Mouse (Mus musculus) liver, adult 10 weeks (tissue): ENCODE results near the gene Nsf. TPM values are rescaled to one million over a fixed set of nuclear protein-coding genes. Genes with fewer than 3 reads are reported as not detected.

Source experiments
- polyA plus RNA-seq: library from polyadenylated mRNA; stranded (reverse); fragments of 350-450 nt; fragmentation: Illumina TruSeq; extraction: RNeasy Lipid Tissue Mini Kit (QIAGEN cat#74804); gene quantifications from one replicate; pipeline ENCODE4 v1.2.3, GENCODE M21; 2014; ENCODE audit warnings: low read depth, low replicate concordance

The Nsf gene
- polyA plus RNA-seq: 7.7 TPM

DNA sequence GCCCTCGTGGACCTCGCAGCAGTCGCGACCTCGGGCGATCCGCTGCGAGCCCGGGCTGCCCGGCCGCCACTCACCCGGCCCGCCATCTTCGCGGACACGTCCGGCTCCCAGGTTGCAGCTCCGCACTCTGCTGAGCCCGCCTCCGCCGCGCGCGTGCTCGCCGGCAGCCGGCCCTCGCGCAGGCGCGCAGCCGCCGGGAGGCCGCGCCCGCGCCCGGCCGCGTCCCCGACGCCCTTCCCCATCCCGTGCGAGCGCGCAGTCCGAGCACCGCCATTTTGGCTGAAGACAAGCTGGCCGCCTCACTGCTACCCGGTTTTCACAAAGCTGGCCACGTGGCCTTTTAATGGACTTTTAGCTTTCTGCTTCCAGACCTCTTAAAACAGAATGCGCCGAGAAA is at the start of gene Nsf:
TSS of gene Nsf (minus strand) at position 161 of the 397 bp plus-strand sequence.

DNA sequence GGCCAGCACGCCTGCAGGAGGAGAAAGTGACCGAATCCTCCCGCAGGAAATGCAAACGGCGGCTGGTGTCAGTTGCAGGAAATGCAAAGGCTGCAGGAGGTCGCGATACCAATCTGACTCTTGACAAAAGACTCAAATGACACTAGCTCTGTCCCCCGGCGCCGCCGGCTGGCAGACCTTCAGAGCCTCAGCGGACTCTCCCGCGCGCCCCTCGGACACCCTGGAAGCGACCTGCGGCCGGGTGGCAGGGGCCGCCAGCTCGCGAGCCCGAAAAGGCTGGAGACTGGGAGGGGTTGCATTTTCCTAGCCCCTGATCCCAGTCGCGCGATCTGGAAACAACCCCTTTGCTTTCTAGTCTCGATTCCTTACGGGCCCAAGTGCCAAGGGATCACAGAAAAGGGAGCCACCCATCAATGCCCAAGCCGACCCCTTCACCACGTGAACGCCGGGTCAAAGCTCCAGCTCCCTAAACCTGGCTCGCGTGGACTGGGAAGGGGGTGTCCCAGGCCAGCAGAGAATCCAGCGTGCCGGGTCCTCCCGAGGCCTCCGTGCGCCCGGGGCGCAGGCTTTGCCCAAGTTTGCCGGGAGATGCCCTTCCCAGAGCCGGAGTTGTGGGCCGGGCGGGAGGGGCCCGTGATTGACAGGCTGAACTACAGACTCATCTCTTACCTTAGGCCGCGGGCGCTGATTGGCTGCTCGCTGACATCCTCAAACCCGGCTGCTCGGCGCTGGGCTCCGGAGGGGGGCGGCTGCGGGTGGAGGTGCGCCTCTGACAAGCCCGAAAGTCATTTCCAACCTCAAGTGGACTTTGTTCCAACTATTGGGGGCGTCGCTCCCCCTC is 180.2 kb downstream of the Nsf start, which contains the start of gene Wnt3:
TSS of gene Wnt3 (plus strand) at position 764 of the 841 bp plus-strand sequence.

Other genes with a start within 250 kb of the Nsf start
- 0.19 TPM for gene Wnt9b, start 204.2 kb downstream of the Nsf start, polyA plus RNA-seq
- gene Wnt3, start 179.9 kb downstream of the Nsf start, polyA plus RNA-seq: not detected
- 9.6 TPM for gene Arf2, start 12.7 kb upstream of the Nsf start, polyA plus RNA-seq
- not detected for gene Crhr1, start 178.8 kb upstream of the Nsf start, polyA plus RNA-seq
- not detected for gene Sppl2c, start 232.3 kb upstream of the Nsf start, polyA plus RNA-seq